In the genomic region with DNA sequence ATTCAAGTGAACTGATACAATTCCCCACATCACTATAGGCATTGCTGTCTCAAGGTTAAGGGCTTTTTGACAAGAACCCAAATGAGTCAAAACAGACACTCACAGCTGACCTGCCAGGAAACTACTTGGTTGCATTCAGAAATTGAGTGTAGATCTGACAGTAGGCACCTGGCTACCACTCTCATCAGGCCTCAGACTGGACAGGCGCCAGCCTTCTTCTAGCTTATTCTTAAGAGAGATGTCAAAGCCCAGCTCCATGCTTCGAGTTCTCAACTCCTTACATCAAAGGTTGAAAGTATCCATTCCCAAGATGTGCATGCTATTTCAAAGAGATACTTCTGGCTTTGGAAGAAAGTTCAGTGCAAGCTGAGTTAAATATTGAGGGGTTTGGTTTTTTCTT, we compare ENCODE assay signal across 12 mouse cellular contexts.
"Had no signal": no experiment of that assay in that cellular context is flagged by ENCODE, and none has a peak within 500 bp of the region (broad histone marks: within the 10 kb centered on the region; RNA-seq: fewer than 3 reads in every experiment).

No protein-coding gene starts in this region.

- DNase-seq: cerebellum, adult 9-10 months; cerebellum, adult 9-11 months; embryo, embryonic 11 days; forebrain, postnatal 0 days; gastrocnemius, adult 2 months; gastrocnemius, postnatal 10 days; gastrocnemius, postnatal 14 days; gastrocnemius, postnatal 25 days; gastrocnemius, postnatal 36 days; heart, adult 11 months; heart, adult 18-20 months; heart, adult 2 months had no signal
